Mouse (Mus musculus) heart, adult 2 months (tissue): ENCODE results near the gene Klrb1b.

Source experiments
- CTCF ChIP-seq: fragments of 200-600 bp; IDR thresholded peaks from 2 replicates; pipeline ENCODE4 v1.8.1; 2022; ENCODE audit warnings: antibody characterized with exemption, mild to moderate bottlenecking, moderate library complexity
- POLR2A ChIP-seq: fragments of 200-500 bp; IDR thresholded peaks from 2 replicates; pipeline ENCODE4 v1.6.1; 2011; ENCODE audit warnings: mild to moderate bottlenecking, low read depth, low read length, control low read depth; ENCODE audit not compliant: insufficient read depth

- no peak for TF ChIP-seq POLR2A
- TF ChIP-seq CTCF = no peak
These were observed 6.9 kb upstream of the Klrb1b start for GRCm38 (mm10) chr6:128833046-128833445.
